Mouse (Mus musculus) cerebellum, adult 2 months (tissue): ENCODE measurements around the gene Gm10135.

Experiments used
- CTCF ChIP-seq: fragments of 200-500 bp; IDR thresholded peaks from 2 replicates; pipeline ENCODE4 v1.5.1; 2011; ENCODE audit warnings: low read depth, mild to moderate bottlenecking, control low read depth, low read length, moderate library complexity, borderline replicate concordance; ENCODE audit not compliant: insufficient read depth
- POLR2A ChIP-seq: fragments of 200-500 bp; IDR thresholded peaks from 2 replicates; pipeline ENCODE4 v1.6.1; 2011; ENCODE audit warnings: low read length, control low read depth, borderline replicate concordance; ENCODE audit not compliant: insufficient read depth

DNA sequence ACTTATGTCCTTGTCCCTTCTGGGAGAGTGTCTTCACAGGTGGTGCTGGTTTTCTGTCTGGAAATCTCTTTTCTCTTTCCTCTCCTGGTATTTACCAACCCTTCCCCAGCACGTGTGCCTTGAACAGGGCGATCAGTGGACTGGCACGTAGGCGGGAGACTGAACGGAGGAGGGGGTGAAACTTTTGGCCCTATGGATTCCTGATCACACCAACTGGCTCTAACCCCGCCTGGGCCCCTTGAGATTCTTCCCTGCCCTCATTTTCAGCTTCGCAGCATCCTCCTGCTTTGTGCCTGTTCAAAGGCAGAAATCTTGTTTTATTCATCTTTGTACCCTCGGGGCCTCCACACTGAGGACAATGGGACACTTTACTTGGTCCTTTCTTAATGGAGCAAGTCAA lies 19.9 kb upstream of the Gm10135 start:
- no peak for TF ChIP-seq POLR2A
- no peak for TF ChIP-seq CTCF
